Mouse (Mus musculus): ENCODE results near the gene P4ha1.

DNA sequence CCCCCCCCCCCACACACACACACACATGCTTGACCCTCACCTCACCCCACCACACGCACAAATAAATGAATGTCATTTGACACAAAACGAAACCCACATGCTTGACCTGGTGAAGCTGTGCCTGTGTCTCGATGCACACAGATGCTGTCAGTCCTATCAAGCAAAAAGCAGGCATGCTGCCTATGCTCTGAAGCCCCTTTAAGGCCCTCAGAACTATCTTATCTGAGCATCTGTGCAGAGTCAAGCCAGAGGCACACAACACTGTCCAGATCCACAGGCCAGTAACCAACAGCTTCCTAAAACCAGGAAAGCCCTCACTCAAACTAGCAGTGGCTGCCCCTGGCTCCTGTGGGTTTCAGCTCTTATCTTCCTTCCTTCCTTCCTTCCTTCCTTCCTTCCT lies 35.4 kb upstream of the P4ha1 start:
- TF ChIP-seq CTCF (IDR thresholded peaks at IDR 0.05; ENCODE audit: low read depth) (no peak), EP300 (optimal IDR thresholded peaks at IDR 0.05) (no peak)

All from stomach, postnatal 0 days (tissue).